Mouse (Mus musculus): ENCODE measurements at regions not wholly inside any gene's neighbourhood (a gene's known extent, or its start where the extent isn't known, plus 50 kb on each side); places are given as distances from the start of the nearest gene placed in this dataset.

DNA sequence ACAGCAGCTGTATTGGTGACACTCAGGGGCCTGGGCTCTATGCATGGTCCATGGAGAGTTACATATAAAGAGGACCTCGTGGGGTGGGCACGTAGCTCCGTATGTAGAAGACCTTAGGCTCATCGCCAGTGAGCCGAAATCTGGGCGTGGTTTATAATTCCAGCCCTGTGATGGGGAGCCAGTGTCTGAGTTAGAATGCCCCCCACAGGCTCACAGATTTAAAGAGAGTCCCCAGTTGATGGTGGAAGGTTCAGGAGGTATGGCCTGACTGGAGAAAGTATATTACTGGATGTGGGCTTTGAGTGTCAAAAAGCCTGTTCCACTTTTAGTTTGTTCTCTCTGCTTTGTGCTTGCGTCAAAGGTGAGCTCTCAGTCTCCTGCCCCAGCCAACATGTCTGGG lies 54.8 kb downstream of the 1700122O11Rik start:
- 88% methylated on average over 7 of the region's 7 CpGs for WGBS

DNA sequence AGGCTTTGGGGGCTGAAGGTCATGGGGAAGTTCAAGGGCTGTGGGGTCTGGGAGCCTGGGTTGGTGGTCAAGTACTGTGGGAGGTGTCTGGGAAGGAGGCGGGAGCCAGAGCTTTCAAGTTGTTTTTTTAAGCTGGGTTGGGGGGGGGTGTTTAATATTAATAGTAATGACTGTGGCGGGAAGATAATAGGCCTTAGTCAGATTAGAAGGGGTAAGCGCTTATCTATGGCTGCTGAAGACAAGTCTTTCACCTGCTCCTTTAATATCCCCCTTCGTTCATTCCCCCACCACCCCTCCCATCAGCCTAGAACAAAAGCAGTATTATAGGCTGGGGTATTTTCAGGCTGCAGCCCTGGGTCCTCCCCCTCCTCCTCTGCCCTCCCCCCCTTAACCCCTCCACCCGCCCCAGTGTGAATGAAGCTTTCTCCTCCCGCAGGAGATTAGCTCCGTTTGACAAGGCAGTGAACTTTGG lies 56.5 kb downstream of the 1700122O11Rik start:
- H3K4me2 ChIP-seq, result no peak overlapping the region
- H3K36me3 ChIP-seq, result no peaks in the 10 kb centered on the region
- no peak overlapping the region for H3K27ac ChIP-seq
- H3K9me3 ChIP-seq (replicated peaks), result no peaks in the 10 kb centered on the region
- 33% methylated on average over 7 of the region's 7 CpGs for WGBS
- peaks cover 22% of the 10 kb centered on the region for H3K4me1 ChIP-seq
- H3K27me3 ChIP-seq, result peaks cover 6% of the 10 kb centered on the region; the same call in 1 of the 2 replicates
- H3K9ac ChIP-seq, result no peak overlapping the region
- ATAC-seq (replicated peaks; ENCODE audit: low FRiP score), result no peak
- H3K4me3 ChIP-seq (replicated peaks), result no peak overlapping the region

More for the DNA sequence above, 54.8 kb downstream of the 1700122O11Rik start:
- H3K36me3 ChIP-seq, result no peaks in the 10 kb centered on the region
- H3K4me2 ChIP-seq, result no peak overlapping the region
- no peaks in the 10 kb centered on the region for H3K9me3 ChIP-seq (replicated peaks)
- no peak overlapping the region for H3K4me3 ChIP-seq (replicated peaks)
- H3K27me3 ChIP-seq, result peaks cover 6% of the 10 kb centered on the region; the same call in 1 of the 2 replicates
- no peak overlapping the region for H3K27ac ChIP-seq
- H3K9ac ChIP-seq, result no peak overlapping the region
- H3K4me1 ChIP-seq, result peaks cover 13% of the 10 kb centered on the region
- no peak for ATAC-seq (replicated peaks; ENCODE audit: low FRiP score)

DNA sequence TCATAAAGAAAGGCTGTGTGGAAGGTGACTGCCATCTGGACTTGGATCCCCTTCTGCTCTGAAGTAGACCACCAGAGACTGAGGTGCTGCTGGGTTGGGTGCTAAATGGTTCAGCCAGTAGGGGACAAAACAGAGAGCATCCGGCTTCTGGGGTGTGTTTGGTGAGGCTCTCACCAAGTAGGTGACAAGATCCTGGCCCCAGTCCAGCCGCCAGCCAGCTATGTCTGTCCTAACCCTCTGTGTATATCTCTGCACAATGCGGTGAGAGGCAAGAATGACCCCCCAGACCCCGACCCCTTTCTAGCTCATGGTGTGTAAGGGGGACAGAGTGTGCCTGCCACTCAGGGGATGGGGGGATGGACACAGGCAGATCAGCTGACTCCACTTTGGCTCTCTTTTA lies 54.8 kb upstream of the Foxp4 start:
- no peak overlapping the region for H3K4me3 ChIP-seq (replicated peaks)
- H3K27me3 ChIP-seq, result peaks cover 9% of the 10 kb centered on the region; the same call in 1 of the 2 replicates
- peaks cover 44% of the 10 kb centered on the region for H3K4me1 ChIP-seq
- H3K27ac ChIP-seq, result no peak overlapping the region
- H3K4me2 ChIP-seq, result no peak overlapping the region
- 63% methylated on average over 4 of the region's 4 CpGs for WGBS
- no peak for ATAC-seq (replicated peaks; ENCODE audit: low FRiP score)
- H3K9me3 ChIP-seq (replicated peaks), result no peaks in the 10 kb centered on the region
- no peaks in the 10 kb centered on the region for H3K36me3 ChIP-seq
- H3K9ac ChIP-seq, result no peak overlapping the region

DNA sequence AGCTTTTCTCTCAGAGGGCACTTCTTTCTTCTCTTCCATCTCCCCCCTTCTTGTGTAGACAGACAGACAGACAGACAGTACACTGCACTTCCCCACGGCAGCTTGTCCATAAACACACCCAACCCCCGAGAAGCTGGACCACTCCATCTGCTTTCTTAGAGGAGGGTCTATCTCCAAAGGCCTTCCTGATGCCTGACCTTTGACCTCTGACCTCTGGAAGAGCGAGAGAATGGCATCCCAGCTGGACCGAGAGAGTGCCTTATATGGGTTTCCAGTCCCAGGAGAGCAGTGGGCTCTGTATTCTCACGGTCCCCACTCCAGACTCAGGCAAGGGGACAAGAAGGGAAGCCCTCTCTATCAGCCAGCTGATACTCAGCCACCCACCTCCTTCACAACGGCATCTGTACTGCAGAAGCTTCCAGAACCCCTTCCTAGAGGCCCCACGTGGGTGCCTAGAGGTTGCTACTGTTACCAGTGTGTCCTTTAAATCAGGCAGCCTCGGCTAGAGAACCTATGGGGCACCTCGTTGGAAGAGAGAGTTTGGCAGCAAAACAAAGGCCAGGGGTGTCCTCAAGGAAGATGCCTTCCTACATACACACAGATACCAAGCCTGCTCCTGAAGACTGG lies 54.1 kb upstream of the Foxp4 start:
- Histone ChIP-seq H3K4me2 (no peak overlapping the region), H3K27ac (no peak overlapping the region), H3K36me3 (no peaks in the 10 kb centered on the region), H3K9me3 (replicated peaks) (no peaks in the 10 kb centered on the region), H3K4me3 (replicated peaks) (no peak overlapping the region), H3K4me1 (peaks cover 52% of the 10 kb centered on the region), H3K27me3 (peaks cover 9% of the 10 kb centered on the region; the same call in 1 of the 2 replicates), H3K9ac (no peak overlapping the region)
- WGBS, result 31% methylated on average over 9 of the region's 9 CpGs
- no peak for ATAC-seq (replicated peaks; ENCODE audit: low FRiP score)

DNA sequence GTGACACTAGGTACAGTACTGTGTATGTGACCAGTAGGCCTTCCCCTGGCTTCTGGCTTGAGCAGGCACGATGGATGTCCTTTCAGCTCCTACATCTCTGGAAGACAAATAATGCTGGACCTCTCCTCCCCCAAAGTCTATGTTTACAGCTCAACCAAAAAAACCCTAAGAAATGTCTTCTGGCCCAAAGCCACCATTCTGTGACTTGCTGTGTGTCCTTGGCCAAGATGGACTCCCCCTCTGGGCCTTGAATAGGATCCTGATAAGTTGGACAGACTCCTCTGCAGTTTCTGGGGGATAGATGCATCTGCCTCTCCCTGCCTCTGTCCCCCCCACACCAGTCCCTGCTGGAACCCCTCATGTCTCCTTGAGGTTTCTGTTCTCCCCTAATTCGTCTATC lies 53.6 kb upstream of the Foxp4 start:
- no peak for ATAC-seq (replicated peaks; ENCODE audit: low FRiP score)
- Histone ChIP-seq H3K27ac (no peak overlapping the region), H3K9ac (no peak overlapping the region), H3K36me3 (no peaks in the 10 kb centered on the region), H3K4me1 (peaks cover 57% of the 10 kb centered on the region), H3K27me3 (peaks cover 13% of the 10 kb centered on the region; the same call in 1 of the 2 replicates), H3K4me3 (replicated peaks) (no peak overlapping the region), H3K4me2 (no peak overlapping the region), H3K9me3 (replicated peaks) (no peaks in the 10 kb centered on the region)
- WGBS, result 70% methylated on average over 2 of the region's 2 CpGs

DNA sequence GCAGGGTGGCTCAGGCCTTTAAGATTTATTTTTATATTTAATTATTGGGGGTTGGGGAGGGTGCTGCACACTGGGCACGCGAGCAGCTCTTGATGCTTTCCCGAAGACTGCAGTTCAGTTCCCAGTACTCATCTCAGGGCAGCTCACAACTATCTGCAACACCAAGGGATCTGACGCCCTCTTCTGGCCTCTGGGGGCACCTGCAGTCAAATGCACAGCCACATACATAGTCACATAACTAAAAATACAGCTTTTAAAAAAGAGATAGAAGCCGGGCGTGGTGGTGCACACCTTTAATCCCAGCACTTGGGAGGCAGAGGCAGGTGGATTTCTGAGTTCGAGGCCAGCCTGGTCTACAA lies 52.5 kb upstream of the Foxp4 start:
- H3K9me3 ChIP-seq (replicated peaks), result no peaks in the 10 kb centered on the region
- H3K36me3 ChIP-seq, result no peaks in the 10 kb centered on the region
- ATAC-seq (replicated peaks; ENCODE audit: low FRiP score), result no peak
- no peak overlapping the region for H3K9ac ChIP-seq
- no peak overlapping the region for H3K27ac ChIP-seq
- H3K4me3 ChIP-seq (replicated peaks), result no peak overlapping the region
- peaks cover 57% of the 10 kb centered on the region for H3K4me1 ChIP-seq
- WGBS, result 89% methylated on average over 7 of the region's 7 CpGs
- peaks cover 17% of the 10 kb centered on the region for H3K27me3 ChIP-seq
- no peak overlapping the region for H3K4me2 ChIP-seq

DNA sequence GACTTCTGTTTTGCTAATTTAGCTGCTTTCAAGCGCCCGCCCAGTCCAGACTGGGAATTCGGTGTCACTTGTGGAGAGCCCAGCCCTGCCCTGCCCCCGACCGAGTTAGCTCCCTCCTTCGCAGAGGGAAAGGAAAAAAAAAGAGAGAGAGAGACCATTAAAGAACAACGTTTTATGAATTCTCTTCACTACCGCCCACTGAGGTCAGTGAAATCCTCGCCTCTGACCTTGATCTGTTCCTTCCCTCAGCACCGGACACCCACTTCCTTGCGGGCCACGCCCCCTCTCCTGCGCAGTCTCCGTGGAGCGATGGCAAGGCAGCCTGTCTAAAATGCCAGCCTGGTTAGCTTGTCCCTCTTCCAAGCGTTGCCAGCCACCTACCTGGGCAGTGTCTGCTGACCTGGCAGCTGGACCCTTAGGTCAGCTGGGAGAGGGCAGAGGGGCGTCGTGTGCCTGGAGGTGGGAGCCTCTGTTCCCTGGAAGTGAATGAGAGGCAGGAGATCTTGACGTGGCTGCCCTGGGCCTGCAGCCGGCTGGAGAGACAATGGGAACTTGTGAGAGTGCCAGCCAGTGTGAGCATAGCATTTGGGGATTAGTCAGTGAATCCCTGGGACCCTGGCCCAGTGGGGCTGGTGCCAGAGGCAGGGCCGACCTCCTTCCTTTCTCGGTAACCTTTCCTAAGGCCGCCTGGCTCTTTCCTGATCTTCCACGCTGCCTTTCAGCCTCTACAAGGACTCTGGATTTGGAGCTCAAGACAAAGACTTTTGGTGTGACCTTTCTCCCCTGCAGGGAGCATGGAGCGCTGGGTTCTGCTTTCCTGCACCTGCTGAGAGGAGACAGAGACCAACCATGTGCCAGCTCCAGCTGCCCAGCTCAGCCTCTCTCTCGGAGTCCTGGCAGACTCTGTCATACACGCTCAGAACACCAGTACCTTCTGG lies 51.9 kb upstream of the Foxp4 start:
- H3K36me3 ChIP-seq, result no peaks in the 10 kb centered on the region
- H3K4me1 ChIP-seq, result peaks cover 52% of the 10 kb centered on the region
- WGBS, result 14% methylated on average over 27 of the region's 27 CpGs
- H3K27me3 ChIP-seq, result peaks cover 17% of the 10 kb centered on the region
- peak; percentile 27 for ATAC-seq (replicated peaks; ENCODE audit: low FRiP score)
- no peaks in the 10 kb centered on the region for H3K9me3 ChIP-seq (replicated peaks)
- peak overlapping the region; percentile 43 for H3K4me3 ChIP-seq (replicated peaks)
- peak overlapping the region; percentile 85 for H3K27ac ChIP-seq
- H3K4me2 ChIP-seq, result peak overlapping the region; percentile 87
- H3K9ac ChIP-seq, result no peak overlapping the region

DNA sequence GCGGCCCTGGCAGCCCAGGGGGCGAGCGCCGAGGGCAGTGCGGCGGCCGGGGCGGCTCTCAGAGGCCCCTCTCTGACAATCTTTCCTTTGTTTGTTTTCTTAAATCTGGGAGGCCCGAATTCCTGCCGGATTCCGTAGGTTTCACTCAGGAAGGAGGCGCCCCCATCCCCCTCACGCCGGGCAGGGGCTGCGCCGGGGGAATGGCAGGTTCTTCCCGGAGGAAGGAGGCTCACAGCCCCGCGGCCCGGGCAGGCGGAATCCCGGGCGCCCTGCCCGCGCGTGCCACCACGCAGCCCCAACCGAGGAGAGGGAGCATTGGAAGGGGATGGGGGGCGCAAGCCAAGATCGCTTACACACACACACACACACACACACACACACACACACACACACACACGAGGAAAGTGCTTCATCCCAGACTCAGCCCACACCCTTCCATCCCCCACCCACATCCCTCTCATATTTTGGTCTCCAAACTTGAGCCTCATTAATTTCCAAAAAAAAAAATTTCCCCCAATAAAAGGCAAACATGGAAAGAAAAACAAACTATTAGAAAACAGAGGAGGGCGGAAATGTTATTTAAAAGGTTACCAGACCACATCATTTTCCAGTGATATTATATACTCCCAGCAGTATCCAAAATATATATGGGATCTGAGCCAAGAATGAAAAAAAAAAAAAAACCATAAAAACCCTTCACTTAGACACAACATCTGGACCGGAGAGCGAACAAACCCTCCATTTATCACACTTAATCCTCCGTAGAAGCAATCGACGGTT lies 51.0 kb upstream of the Foxp4 start:
- Histone ChIP-seq H3K4me2 (peak overlapping the region; percentile 87), H3K9ac (peak overlapping the region; percentile 12; the same call in 1 of the 2 replicates), H3K4me3 (replicated peaks) (peak overlapping the region; percentile 43), H3K36me3 (no peaks in the 10 kb centered on the region), H3K9me3 (replicated peaks) (no peaks in the 10 kb centered on the region), H3K27ac (peak overlapping the region; percentile 88), H3K4me1 (peaks cover 51% of the 10 kb centered on the region), H3K27me3 (peaks cover 17% of the 10 kb centered on the region)
- 3% methylated on average over 37 of the region's 37 CpGs for WGBS
- ATAC-seq (replicated peaks; ENCODE audit: low FRiP score), result peak; percentile 44

DNA sequence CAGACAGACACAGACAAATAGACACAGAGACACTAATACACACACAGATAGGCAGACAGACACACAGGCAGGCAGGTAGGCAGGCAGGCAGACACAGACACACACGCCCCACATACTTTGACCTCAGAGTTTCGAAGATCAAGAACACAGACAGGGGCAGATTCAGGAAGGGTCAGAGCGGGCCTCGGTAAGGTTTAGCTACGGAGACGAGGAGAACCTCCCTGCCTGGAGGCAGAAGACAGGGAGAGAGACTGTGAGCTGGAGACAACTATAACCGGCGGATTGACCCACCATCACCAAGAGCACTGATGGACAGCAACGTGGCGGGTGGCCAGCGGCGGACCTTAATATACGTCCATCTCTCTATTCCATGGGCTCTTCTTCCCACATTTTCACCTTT lies 50.1 kb upstream of the Foxp4 start:
- peak overlapping the region; percentile 87 for H3K4me2 ChIP-seq
- WGBS, result 6% methylated on average over 13 of the region's 13 CpGs
- H3K27ac ChIP-seq, result peak overlapping the region; percentile 88
- peak overlapping the region; percentile 12; the same call in 1 of the 2 replicates for H3K9ac ChIP-seq
- no peaks in the 10 kb centered on the region for H3K36me3 ChIP-seq
- no peaks in the 10 kb centered on the region for H3K9me3 ChIP-seq (replicated peaks)
- peak overlapping the region; percentile 43 for H3K4me3 ChIP-seq (replicated peaks)
- H3K27me3 ChIP-seq, result peaks cover 15% of the 10 kb centered on the region
- ATAC-seq (replicated peaks; ENCODE audit: low FRiP score), result no peak
- peaks cover 51% of the 10 kb centered on the region for H3K4me1 ChIP-seq

Data from kidney, embryonic 15.5 days (tissue).